Mouse (Mus musculus) liver, embryonic 12.5 days (tissue): ENCODE data around the gene Mapkbp1. TPM values are rescaled to one million over a fixed set of nuclear protein-coding genes. Genes with fewer than 3 reads are reported as not detected.

Experiments used
- ATAC-seq: fragments of 200-750 bp; cut with Nextera tagmentation; 2 replicates; pipeline ENCODE4 v1.8.0; 2017; ENCODE audit warnings: moderate number of reproducible peaks, mild to moderate bottlenecking, moderate library complexity
- H3K27ac ChIP-seq: fragments of 300-500 bp; sonication (generic); 2 replicates; pipeline ENCODE4 v1.5.1; 2016; ENCODE audit warnings: mild to moderate bottlenecking
- H3K27me3 ChIP-seq: fragments of 300-500 bp; sonication (generic); replicated peaks from 2 replicates; pipeline ENCODE4 v1.6.1; 2016; ENCODE audit warnings: mild to moderate bottlenecking, moderate library complexity
- H3K36me3 ChIP-seq: fragments of 300-500 bp; sonication (generic); 2 replicates; pipeline ENCODE4 v1.6.1; 2016; ENCODE audit warnings: mild to moderate bottlenecking, moderate library complexity
- H3K4me1 ChIP-seq: fragments of 300-500 bp; sonication (generic); 2 replicates; pipeline ENCODE4 v1.6.1; 2016
- H3K4me2 ChIP-seq: fragments of 300-500 bp; sonication (generic); 2 replicates; pipeline ENCODE4 v1.6.1; 2016; ENCODE audit warnings: mild to moderate bottlenecking, moderate library complexity
- H3K4me3 ChIP-seq: fragments of 300-500 bp; sonication (generic); 2 replicates; pipeline ENCODE4 v1.5.1; 2016; ENCODE audit warnings: mild to moderate bottlenecking, moderate library complexity
- H3K9ac ChIP-seq: fragments of 300-500 bp; sonication (generic); 2 replicates; pipeline ENCODE4 v1.6.1; 2016; ENCODE audit warnings: mild to moderate bottlenecking, moderate library complexity
- H3K9me3 ChIP-seq: fragments of 300-500 bp; sonication (generic); replicated peaks from 2 replicates; pipeline ENCODE4 v1.6.1; 2016; ENCODE audit warnings: mild to moderate bottlenecking, moderate library complexity
- WGBS: fragments of 180-500 bp; shearing (Covaris S2); methylation state at CpG from one replicate; pipeline ENCODE4 v1.1.7; 2016; ENCODE audit not compliant: insufficient replicate concordance; 5-methylcytosine and 5-hydroxymethylcytosine counted together
- polyA plus RNA-seq: library from polyadenylated mRNA; unstranded; fragments of >200 nt; fragmentation: Nextera tagmentation; extraction: Ambion mirVana; gene quantifications from 2 replicates; pipeline ENCODE4 v1.2.1, GENCODE M21; 2016

Gene Mapkbp1
- polyA plus RNA-seq, 1 experiment from 2014 or later = 0.63 TPM

DNA sequence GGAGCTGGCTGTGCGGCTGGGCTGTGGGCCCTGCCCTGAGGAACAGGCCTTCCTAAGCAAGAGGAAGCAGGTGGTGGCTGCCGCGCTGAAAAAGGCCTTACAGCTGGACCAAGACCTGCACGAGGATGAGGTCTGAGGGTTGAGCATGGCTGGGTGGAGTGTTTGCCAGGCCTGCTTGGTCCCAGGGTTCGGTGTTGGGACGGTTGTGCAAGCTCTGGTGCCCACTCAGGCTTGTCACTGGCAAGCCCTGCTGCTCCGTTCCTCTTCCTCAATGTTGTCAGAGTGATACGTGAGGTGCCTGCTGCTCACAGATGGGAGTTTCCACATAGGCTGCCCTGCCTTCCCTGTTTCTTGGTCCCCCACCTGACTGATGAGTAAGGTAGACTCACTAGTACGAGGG, 65.2 kb downstream of the Mapkbp1 start:
- Histone ChIP-seq H3K4me2 (no peak overlapping the region), H3K27me3 (no peaks in the 10 kb centered on the region), H3K36me3 (peaks cover 76% of the 10 kb centered on the region), H3K4me3 (no peak overlapping the region), H3K4me1 (no peaks in the 10 kb centered on the region), H3K27ac (no peak overlapping the region), H3K9me3 (no peaks in the 10 kb centered on the region), H3K9ac (no peak overlapping the region)
- no peak for ATAC-seq
- 70% methylated on average over 9 of the region's 9 CpGs for WGBS

- Histone ChIP-seq H3K4me3 (no peak overlapping the region), H3K4me1 (peaks cover 8% of the 10 kb centered on the region; the same call in 1 of the 2 replicates), H3K4me2 (no peak overlapping the region), H3K9ac (no peak overlapping the region), H3K9me3 (no peaks in the 10 kb centered on the region), H3K36me3 (peaks cover 56% of the 10 kb centered on the region), H3K27me3 (peaks cover 3% of the 10 kb centered on the region; the same call in 1 of the 2 replicates), H3K27ac (no peak overlapping the region)
- ATAC-seq = no peak
- 75% methylated on average over 5 of the region's 5 CpGs for WGBS
Observed at GRCm38 (mm10) chr2:120040991-120041390, 68.5 kb downstream of the Mapkbp1 start.

DNA sequence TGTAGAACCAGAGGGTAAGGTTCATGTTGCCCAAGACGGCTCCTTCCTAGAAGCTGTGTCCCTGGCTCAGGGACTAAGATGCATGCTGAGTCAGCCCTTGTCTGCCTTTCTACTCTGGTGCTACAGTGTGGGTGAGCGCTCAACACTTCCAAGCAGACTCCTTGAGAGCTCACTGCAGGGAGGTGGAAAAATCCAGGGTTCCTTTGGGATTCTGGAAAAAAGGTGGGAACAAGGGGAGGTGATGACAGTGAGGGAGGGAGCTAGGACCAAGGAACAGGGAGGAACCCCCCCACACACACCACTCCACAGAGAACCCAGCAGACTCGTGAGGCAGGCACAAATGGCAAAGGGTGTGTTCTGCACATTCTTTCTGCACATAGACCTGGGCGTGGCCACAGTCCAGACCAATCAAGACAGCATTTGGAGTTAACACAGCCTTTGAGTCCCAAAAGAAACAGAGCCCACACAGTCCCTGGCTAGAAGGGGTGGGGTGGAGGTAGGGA, 71.7 kb downstream of the Mapkbp1 start:
- Histone ChIP-seq H3K4me1 (peaks cover 8% of the 10 kb centered on the region; the same call in 1 of the 2 replicates), H3K36me3 (peaks cover 34% of the 10 kb centered on the region), H3K27ac (no peak overlapping the region), H3K4me2 (no peak overlapping the region), H3K4me3 (no peak overlapping the region), H3K9ac (no peak overlapping the region), H3K27me3 (peaks cover 8% of the 10 kb centered on the region; the same call in 1 of the 2 replicates), H3K9me3 (no peaks in the 10 kb centered on the region)
- peak; percentile 38; the same call in 1 of the 2 replicates for ATAC-seq
- 40% methylated on average over 4 of the region's 4 CpGs for WGBS

GRCm38 (mm10) chr2:120044676-120045075, 72.2 kb downstream of the Mapkbp1 start:
- H3K36me3 ChIP-seq = peaks cover 29% of the 10 kb centered on the region
- 80% methylated on average over 3 of the region's 3 CpGs for WGBS
- peaks cover 8% of the 10 kb centered on the region; the same call in 1 of the 2 replicates for H3K4me1 ChIP-seq
- peaks cover 8% of the 10 kb centered on the region; the same call in 1 of the 2 replicates for H3K27me3 ChIP-seq
- H3K4me2 ChIP-seq = no peak overlapping the region
- no peak overlapping the region for H3K27ac ChIP-seq
- ATAC-seq = no peak
- H3K4me3 ChIP-seq = no peak overlapping the region
- H3K9ac ChIP-seq = no peak overlapping the region
- no peaks in the 10 kb centered on the region for H3K9me3 ChIP-seq

DNA sequence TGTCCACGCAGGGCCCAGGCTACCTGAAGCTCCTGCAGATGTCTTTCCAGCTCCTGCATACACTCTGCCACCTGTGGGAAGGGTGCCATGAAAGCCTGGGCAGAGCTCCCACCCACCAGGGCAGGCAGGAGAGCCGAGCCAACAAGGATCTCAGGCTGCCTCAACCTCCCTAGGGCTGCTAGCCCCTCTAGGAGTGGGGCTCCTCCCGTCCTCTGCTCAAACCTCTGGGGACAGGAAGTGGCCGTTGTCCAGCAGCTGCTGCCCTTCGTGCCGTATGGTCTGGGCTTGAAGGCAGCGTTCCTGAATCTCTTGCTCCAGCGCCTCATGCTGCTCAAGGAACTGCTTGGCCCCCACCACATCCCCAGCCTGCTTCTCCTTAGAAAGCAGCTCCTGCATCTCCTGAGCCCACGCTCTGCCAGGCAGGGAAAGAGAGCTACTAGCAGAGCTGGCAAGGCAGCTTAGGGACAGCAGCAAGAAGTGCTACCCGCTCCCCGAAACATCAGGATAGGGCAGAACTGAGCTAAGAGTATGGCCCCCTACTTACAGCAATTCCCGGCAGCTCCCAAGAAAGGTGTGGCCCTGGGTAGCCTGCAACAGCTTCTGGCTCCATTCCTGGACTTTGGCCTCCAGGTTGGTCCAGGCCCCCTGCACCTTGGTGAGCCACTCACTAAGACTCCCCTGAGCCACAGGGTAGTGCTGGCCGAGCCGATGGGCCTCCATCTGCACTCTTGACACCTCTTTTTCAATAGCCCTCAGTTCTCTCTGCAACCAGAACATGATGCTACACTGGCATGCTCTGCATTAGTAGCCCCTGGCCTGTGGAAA, 74.2 kb downstream of the Mapkbp1 start:
- Histone ChIP-seq H3K36me3 (peaks cover 9% of the 10 kb centered on the region), H3K9ac (no peak overlapping the region), H3K4me2 (no peak overlapping the region), H3K27me3 (peaks cover 14% of the 10 kb centered on the region; the same call in 1 of the 2 replicates), H3K4me1 (peaks cover 8% of the 10 kb centered on the region; the same call in 1 of the 2 replicates), H3K9me3 (no peaks in the 10 kb centered on the region), H3K4me3 (no peak overlapping the region), H3K27ac (no peak overlapping the region)
- WGBS = 58% methylated on average over 14 of the region's 14 CpGs
- ATAC-seq = no peak

GRCm38 (mm10) chr2:120048173-120048572, 75.7 kb downstream of the Mapkbp1 start:
- WGBS = 69% methylated on average over 9 of the region's 9 CpGs
- peaks cover 14% of the 10 kb centered on the region; the same call in 1 of the 2 replicates for H3K27me3 ChIP-seq
- no peak overlapping the region for H3K4me3 ChIP-seq
- ATAC-seq = no peak
- no peaks in the 10 kb centered on the region for H3K36me3 ChIP-seq
- H3K27ac ChIP-seq = no peak overlapping the region
- peaks cover 8% of the 10 kb centered on the region; the same call in 1 of the 2 replicates for H3K4me1 ChIP-seq
- no peak overlapping the region for H3K4me2 ChIP-seq
- no peaks in the 10 kb centered on the region for H3K9me3 ChIP-seq
- no peak overlapping the region for H3K9ac ChIP-seq

DNA sequence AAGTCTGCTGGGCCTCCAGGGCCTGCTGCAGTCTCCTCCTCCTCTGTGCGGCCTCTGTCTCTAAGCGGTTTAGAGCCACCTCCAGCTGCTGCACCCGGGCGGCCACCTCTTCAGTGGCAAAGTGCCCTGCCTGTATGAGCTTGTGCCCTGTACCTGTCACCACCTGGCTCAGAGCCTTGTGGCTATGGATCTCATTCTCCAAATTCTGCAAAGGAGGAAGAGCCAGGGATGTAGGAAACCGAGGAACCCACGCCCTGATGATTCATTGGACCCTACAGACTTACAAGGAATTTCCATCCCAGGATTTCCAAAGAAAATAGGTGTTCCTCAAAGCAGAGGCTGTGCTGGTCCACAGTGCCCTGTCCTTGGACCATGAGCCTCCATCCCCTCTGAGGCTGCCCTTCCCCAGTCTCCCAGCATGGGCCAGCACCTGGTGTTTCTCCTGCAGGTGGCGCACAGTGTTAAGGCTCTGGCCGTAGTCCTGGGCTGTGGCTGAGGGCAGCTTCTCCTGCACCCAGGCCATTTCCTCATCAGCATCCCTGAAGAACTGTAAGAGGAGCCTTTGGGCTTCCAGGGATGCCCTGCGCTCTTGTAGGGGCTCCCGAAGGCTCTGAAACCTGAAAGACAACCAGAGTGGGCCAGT, 77.3 kb downstream of the Mapkbp1 start:
- 53% methylated on average over 10 of the region's 10 CpGs for WGBS
- Histone ChIP-seq H3K27me3 (peaks cover 14% of the 10 kb centered on the region; the same call in 1 of the 2 replicates), H3K4me2 (no peak overlapping the region), H3K9ac (no peak overlapping the region), H3K4me3 (no peak overlapping the region), H3K9me3 (no peaks in the 10 kb centered on the region), H3K4me1 (no peaks in the 10 kb centered on the region), H3K27ac (no peak overlapping the region), H3K36me3 (no peaks in the 10 kb centered on the region)
- ATAC-seq = no peak

GRCm38 (mm10) chr2:120051405-120051804, 78.9 kb downstream of the Mapkbp1 start:
- Histone ChIP-seq H3K4me1 (no peaks in the 10 kb centered on the region), H3K27me3 (peaks cover 7% of the 10 kb centered on the region; the same call in 1 of the 2 replicates), H3K4me2 (no peak overlapping the region), H3K36me3 (no peaks in the 10 kb centered on the region), H3K4me3 (no peak overlapping the region), H3K9me3 (no peaks in the 10 kb centered on the region), H3K9ac (no peak overlapping the region), H3K27ac (no peak overlapping the region)
- WGBS = 55% methylated on average over 6 of the region's 6 CpGs
- no peak for ATAC-seq

- Histone ChIP-seq H3K4me3 (no peak overlapping the region), H3K4me2 (no peak overlapping the region), H3K9ac (no peak overlapping the region), H3K27me3 (peaks cover 17% of the 10 kb centered on the region; the same call in 1 of the 2 replicates), H3K9me3 (no peaks in the 10 kb centered on the region), H3K4me1 (no peaks in the 10 kb centered on the region), H3K27ac (no peak overlapping the region), H3K36me3 (no peaks in the 10 kb centered on the region)
- WGBS = 66% methylated on average over 12 of the region's 12 CpGs
- no peak for ATAC-seq
Observed at GRCm38 (mm10) chr2:120054771-120055552, 82.5 kb downstream of the Mapkbp1 start.

GRCm38 (mm10) chr2:120055923-120056322, 83.4 kb downstream of the Mapkbp1 start:
- Histone ChIP-seq H3K4me3 (no peak overlapping the region), H3K9me3 (no peaks in the 10 kb centered on the region), H3K27ac (no peak overlapping the region), H3K36me3 (no peaks in the 10 kb centered on the region), H3K9ac (no peak overlapping the region), H3K4me1 (no peaks in the 10 kb centered on the region), H3K4me2 (no peak overlapping the region), H3K27me3 (peaks cover 16% of the 10 kb centered on the region; the same call in 1 of the 2 replicates)
- ATAC-seq = no peak
- 76% methylated on average over 10 of the region's 10 CpGs for WGBS

- Histone ChIP-seq H3K4me3 (no peak overlapping the region), H3K4me1 (no peaks in the 10 kb centered on the region), H3K27ac (no peak overlapping the region), H3K9ac (no peak overlapping the region), H3K4me2 (no peak overlapping the region), H3K27me3 (peaks cover 34% of the 10 kb centered on the region; the same call in 1 of the 2 replicates), H3K36me3 (no peaks in the 10 kb centered on the region), H3K9me3 (no peaks in the 10 kb centered on the region)
- no peak for ATAC-seq
- WGBS = 72% methylated on average over 4 of the region's 4 CpGs
Observed at GRCm38 (mm10) chr2:120058818-120059217, 86.3 kb downstream of the Mapkbp1 start.
